In genomic region chr3:103575893-103576641, GRCm38 (mm10) we compare ENCODE assay signal across 8 mouse cellular contexts. TPM values are rescaled to one million over a fixed set of nuclear protein-coding genes. Genes with fewer than 3 reads are reported as not detected.
DNase-seq lines count a peak whose midpoint lies in the region; ATAC-seq and TF ChIP-seq lines count a peak whose summit lies in the region.

No protein-coding gene starts in this region.

- H3K4me1 ChIP-seq in testis, adult 2 months (ENCODE audit: control insufficient read depth, insufficient read depth, low read length), result peaks cover 31% of the 10 kb centered on the region
- peaks cover 42% of the 10 kb centered on the region for H3K4me1 ChIP-seq in forebrain, embryonic 16.5 days (replicated peaks; ENCODE audit: control insufficient read depth, insufficient read depth, low read length)
- H3K4me1 ChIP-seq in liver, embryonic 13.5 days (replicated peaks), result no peaks in the 10 kb centered on the region
- H3K4me1 ChIP-seq in stomach, embryonic 16.5 days (ENCODE audit: control insufficient read depth, insufficient read depth, low read length), result peaks cover 19% of the 10 kb centered on the region; the same call in 1 of the 2 replicates

- no peak overlapping the region for H3K27ac ChIP-seq in testis, adult 2 months (ENCODE audit: control insufficient read depth, insufficient read depth, low read depth, low read length)
- H3K27ac ChIP-seq in forebrain, embryonic 16.5 days (ENCODE audit: low read length), result no peak overlapping the region
- H3K27ac ChIP-seq in liver, embryonic 13.5 days, result no peak overlapping the region
- no peak overlapping the region for H3K27ac ChIP-seq in stomach, embryonic 16.5 days (ENCODE audit: low read length)

- no peaks in the 10 kb centered on the region for H3K9me3 ChIP-seq in forebrain, embryonic 16.5 days (ENCODE audit: control insufficient read depth, low read length)
- H3K9me3 ChIP-seq in liver, embryonic 13.5 days (replicated peaks), result no peaks in the 10 kb centered on the region
- H3K9me3 ChIP-seq in stomach, embryonic 16.5 days (replicated peaks; ENCODE audit: control insufficient read depth, low read length), result no peaks in the 10 kb centered on the region

- H3K27me3 ChIP-seq in testis, adult 2 months (ENCODE audit: control insufficient read depth, insufficient read depth, low read length), result peaks cover 12% of the 10 kb centered on the region
- peaks cover 41% of the 10 kb centered on the region for H3K27me3 ChIP-seq in forebrain, embryonic 16.5 days (replicated peaks; ENCODE audit: control insufficient read depth, insufficient read depth, low read length)
- peaks cover 80% of the 10 kb centered on the region for H3K27me3 ChIP-seq in liver, embryonic 13.5 days
- peaks cover 54% of the 10 kb centered on the region for H3K27me3 ChIP-seq in stomach, embryonic 16.5 days (ENCODE audit: control insufficient read depth, insufficient read depth, low read length)

- TF ChIP-seq POLR2A in testis, adult 2 months (IDR thresholded peaks at IDR 0.05; ENCODE audit: control insufficient read depth, low read depth, low read length), result no peak

- no peak for TF ChIP-seq CTCF in testis, adult 2 months (IDR thresholded peaks at IDR 0.05; ENCODE audit: control insufficient read depth, insufficient read depth, insufficient replicate concordance, low read depth, low read length)

- peak; percentile 17 for DNase-seq in adrenal gland, postnatal 14 days
- no peak for DNase-seq in adrenal gland, postnatal 4 days (ENCODE audit: low spot score in 2 of 2)
- DNase-seq in testis, postnatal 14 days (ENCODE audit: low spot score), result no peak
- DNase-seq in liver, embryonic 13.5 days, result no peak
- no peak for DNase-seq in layer of hippocampus, adult 9-11 months

- peak overlapping the region; percentile 98 for H3K4me2 ChIP-seq in forebrain, embryonic 16.5 days (ENCODE audit: low read length)
- H3K4me2 ChIP-seq in liver, embryonic 13.5 days, result peak overlapping the region; percentile 56
- peak overlapping the region; percentile 81 for H3K4me2 ChIP-seq in stomach, embryonic 16.5 days (ENCODE audit: low read depth, low read length)

- no peaks in the 10 kb centered on the region for H3K36me3 ChIP-seq in testis, adult 2 months (ENCODE audit: control insufficient read depth, insufficient read depth, low read length)
- no peaks in the 10 kb centered on the region for H3K36me3 ChIP-seq in forebrain, embryonic 16.5 days (ENCODE audit: control insufficient read depth, insufficient read depth)
- no peaks in the 10 kb centered on the region for H3K36me3 ChIP-seq in liver, embryonic 13.5 days
- H3K36me3 ChIP-seq in stomach, embryonic 16.5 days (ENCODE audit: control insufficient read depth, insufficient read depth, low read length), result no peaks in the 10 kb centered on the region

- ATAC-seq in forebrain, embryonic 16.5 days, result peak; percentile 34
- ATAC-seq in liver, embryonic 13.5 days (ENCODE audit: low read depth), result no peak
- 0 out of 2 replicates have a peak, but pooled peaks have one; percentile 22 for ATAC-seq in stomach, embryonic 16.5 days (ENCODE audit: insufficient read depth, low FRiP score)

- peak overlapping the region; percentile 78 for H3K9ac ChIP-seq in forebrain, embryonic 16.5 days (replicated peaks; ENCODE audit: low read depth, low read length)
- H3K9ac ChIP-seq in liver, embryonic 13.5 days, result no peak overlapping the region
- peak overlapping the region; percentile 52; the same call in 1 of the 2 replicates for H3K9ac ChIP-seq in stomach, embryonic 16.5 days (ENCODE audit: low read length)

- H3K4me3 ChIP-seq in testis, adult 2 months (ENCODE audit: control insufficient read depth, low read depth, low read length), result peak overlapping the region; percentile 21
- peak overlapping the region; percentile 68 for H3K4me3 ChIP-seq in forebrain, embryonic 16.5 days (replicated peaks; ENCODE audit: low read length)
- peak overlapping the region; percentile 35 for H3K4me3 ChIP-seq in liver, embryonic 13.5 days (replicated peaks)
- H3K4me3 ChIP-seq in stomach, embryonic 16.5 days (replicated peaks; ENCODE audit: low read length), result peak overlapping the region; percentile 51

- WGBS in forebrain, embryonic 16.5 days, result under 1% methylated on average over 62 of the region's 69 CpGs
- whole genome bisulfite sequencing in liver, embryonic 13.5 days (ENCODE audit: insufficient replicate concordance), result 4% methylated on average over 66 of the region's 69 CpGs
- under 1% methylated on average over 58 of the region's 69 CpGs for WGBS in stomach, embryonic 16.5 days

RNA-seq across cellular contexts. Expression of gene Syt6, which starts 1.0 kb away (rescaled TPM):
- total RNA-seq in adrenal gland, postnatal 14 days (2021), result 0.08 TPM in 1 of 2 replicates, not detected in the other
- under 1 TPM; 0.20 to 0.56 TPM for total RNA-seq in adrenal gland, postnatal 4 days (2021)
- polyA plus RNA-seq in testis, adult 2 months (2012; rRNA removed), result 0.10 TPM in 1 of 2 replicates, not detected in the other
- polyA plus RNA-seq in forebrain, embryonic 16.5 days (2015; fragmentation: Nextera tagmentation; extraction: Ambion mirVana), result 23.5 and 25.4 TPM in 2 replicates
- not detected in 2 replicates for polyA plus RNA-seq in liver, embryonic 13.5 days (2015; fragmentation: Nextera tagmentation; extraction: Ambion mirVana)
- polyA plus RNA-seq in stomach, embryonic 16.5 days (2015; fragmentation: Nextera tagmentation; extraction: Ambion mirVana), result 1.7 and 1.9 TPM in 2 replicates
